24 mouse cellular contexts compared by ENCODE assay signal in the genomic region with DNA sequence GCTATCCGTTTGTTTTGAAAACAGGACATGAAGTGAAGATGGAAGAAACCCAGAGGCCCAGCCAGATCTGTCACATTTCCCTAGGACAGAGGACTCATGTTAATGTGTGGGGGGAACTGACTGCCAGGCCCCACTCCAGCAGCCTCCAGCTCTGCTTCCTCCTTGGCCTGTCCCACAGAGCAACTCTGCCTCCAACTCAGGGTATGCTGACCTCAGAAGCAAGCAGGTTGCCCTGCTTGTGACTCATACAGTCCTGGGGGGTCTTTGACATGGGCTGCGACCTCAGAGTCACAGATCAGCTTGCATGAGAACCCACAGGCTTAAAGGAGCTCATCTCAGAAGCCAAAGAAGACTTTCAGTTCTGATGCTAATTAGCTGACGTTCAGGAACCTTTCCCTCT.
"Had no signal": no experiment of that assay in that cellular context is flagged by ENCODE, and none has a peak within 500 bp of the region (broad histone marks: within the 10 kb centered on the region; RNA-seq: fewer than 3 reads in every experiment).

No protein-coding gene starts in this region.

- H3K4me3 ChIP-seq: gastrocnemius, adult 2 months; heart, embryonic 10.5 days; heart, embryonic 12.5 days; hindbrain, embryonic 10.5 days; hindbrain, embryonic 12.5 days; intestine, embryonic 15.5 days; layer of hippocampus, adult 2 months; left cerebral cortex, adult 2 months; limb, embryonic 13.5 days; limb, embryonic 15.5 days; liver, embryonic 12.5 days had no signal

- H3K27me3 ChIP-seq: heart, embryonic 12.5 days; hindbrain, embryonic 12.5 days; intestine, embryonic 15.5 days; limb, embryonic 15.5 days; liver, embryonic 12.5 days had no signal

- DNase-seq: gastrocnemius, adult 2 months; gastrocnemius, postnatal 10 days; gastrocnemius, postnatal 25 days; heart, adult 18-20 months; heart, postnatal 10 days; heart, postnatal 4 days; kidney, adult 18-20 months; kidney, postnatal 25 days; left cerebral cortex, postnatal 4 days had no signal

- H3K27ac ChIP-seq: gastrocnemius, adult 2 months; heart, embryonic 10.5 days; hindbrain, embryonic 14.5 days; intestine, embryonic 15.5 days; kidney, postnatal 0 days; layer of hippocampus, adult 2 months; left cerebral cortex, adult 2 months; limb, embryonic 13.5 days; limb, embryonic 15.5 days; liver, embryonic 12.5 days; liver, embryonic 14.5 days had no signal

- H3K9me3 ChIP-seq: heart, embryonic 10.5 days; heart, embryonic 12.5 days; hindbrain, embryonic 12.5 days; intestine, embryonic 15.5 days; limb, embryonic 13.5 days; limb, embryonic 15.5 days; liver, embryonic 12.5 days had no signal

- H3K36me3 ChIP-seq: heart, embryonic 10.5 days; heart, embryonic 12.5 days; hindbrain, embryonic 10.5 days; hindbrain, embryonic 12.5 days; intestine, embryonic 15.5 days; limb, embryonic 13.5 days; limb, embryonic 15.5 days; liver, embryonic 12.5 days had no signal

- H3K9ac ChIP-seq: heart, embryonic 12.5 days; hindbrain, embryonic 12.5 days; hindbrain, embryonic 14.5 days; intestine, embryonic 15.5 days; limb, embryonic 13.5 days; limb, embryonic 15.5 days; liver, embryonic 12.5 days; liver, embryonic 14.5 days had no signal

- H3K4me2 ChIP-seq: heart, embryonic 12.5 days; hindbrain, embryonic 12.5 days; hindbrain, embryonic 14.5 days; intestine, embryonic 15.5 days; limb, embryonic 13.5 days; limb, embryonic 15.5 days; liver, embryonic 12.5 days had no signal

- ATAC-seq: inflammation-experienced regulatory T-cells, adult 6 months; intestine, embryonic 15.5 days; intestine, postnatal 0 days; liver, embryonic 12.5 days had no signal

- H3K4me1 ChIP-seq: liver, embryonic 12.5 days had no signal
